Mouse (Mus musculus) erythroblast, embryonic 14.5 days (primary cell): Measurements from ENCODE around the gene Slc22a20.

Experiments used
- GATA1 ChIP-seq: IDR thresholded peaks from 2 replicates; pipeline ENCODE4 v1.6.1; 2012; ENCODE audit warnings: low read length, inconsistent platforms, mixed read lengths
- TAL1 ChIP-seq: IDR thresholded peaks from 3 replicates; pipeline ENCODE4 v1.6.1; 2012; ENCODE audit warnings: low read length, inconsistent platforms, mixed read lengths

- TF ChIP-seq GATA1 = no peak
- TF ChIP-seq TAL1 = no peak
These were observed at the start of gene Slc22a20 for GRCm38 (mm10) chr19:5986043-5986442.
